Comparison of ENCODE assay signal across 24 mouse cellular contexts in genomic region chr10:117100175-117100574, GRCm38 (mm10). TPM values are rescaled to one million over a fixed set of nuclear protein-coding genes. Genes with fewer than 3 reads are reported as not detected.
"Had no signal": no experiment of that assay in that cellular context is flagged by ENCODE, and none has a peak within 500 bp of the region (broad histone marks: within the 10 kb centered on the region; RNA-seq: fewer than 3 reads in every experiment).

No protein-coding gene starts in this region.

- ATAC-seq: intestine, postnatal 0 days; midbrain, embryonic 13.5 days had no signal

- H3K9ac ChIP-seq: limb, embryonic 12.5 days; limb, embryonic 15.5 days; lung, embryonic 15.5 days; midbrain, embryonic 13.5 days; neural tube, embryonic 13.5 days had no signal

- H3K36me3 ChIP-seq: lung, embryonic 15.5 days; midbrain, embryonic 10.5 days; neural tube, embryonic 13.5 days had no signal

- H3K27me3 ChIP-seq: limb, embryonic 12.5 days; limb, embryonic 15.5 days; lung, embryonic 15.5 days; megakaryocyte, embryonic 14.5 days; midbrain, embryonic 13.5 days; neural tube, embryonic 13.5 days had no signal

- DNase-seq: kidney, adult 2 months; kidney, postnatal 25 days; layer of hippocampus, adult 9-11 months; lung, adult 18-20 months; lung, postnatal 10 days; lung, postnatal 36 days; retina, postnatal 1 day; thymus, adult 18-20 months; thymus, postnatal 36 days had no signal

- H3K9me3 ChIP-seq: limb, embryonic 12.5 days; limb, embryonic 15.5 days; lung, embryonic 15.5 days; megakaryocyte, embryonic 14.5 days; midbrain, embryonic 10.5 days; midbrain, embryonic 13.5 days; neural tube, embryonic 13.5 days had no signal

- H3K4me2 ChIP-seq: limb, embryonic 12.5 days; limb, embryonic 15.5 days; lung, embryonic 15.5 days; midbrain, embryonic 13.5 days; neural tube, embryonic 13.5 days had no signal

- H3K4me3 ChIP-seq: layer of hippocampus, adult 2 months; limb, embryonic 12.5 days; limb, embryonic 15.5 days; lung, embryonic 15.5 days; megakaryocyte, embryonic 14.5 days; midbrain, embryonic 10.5 days; midbrain, embryonic 13.5 days; neural tube, embryonic 13.5 days had no signal

- H3K27ac ChIP-seq: kidney, postnatal 0 days; layer of hippocampus, adult 2 months; limb, embryonic 12.5 days; limb, embryonic 15.5 days; lung, embryonic 15.5 days; midbrain, embryonic 10.5 days; midbrain, embryonic 13.5 days; neural tube, embryonic 13.5 days had no signal

RNA-seq across cellular contexts. Expression of gene Lrrc10, which starts 55.0 kb away (rescaled TPM):
- polyA plus RNA-seq: intestine, postnatal 0 days; kidney, embryonic 14.5 days; kidney, postnatal 0 days; limb, embryonic 15.5 days; midbrain, embryonic 13.5 days; midbrain, postnatal 0 days; neural tube, embryonic 13.5 days; small intestine, adult 2 months; spleen, adult 2 months; stomach, embryonic 16.5 days had no signal
